Mouse (Mus musculus) mesoderm, embryonic 11.5 days (tissue): ENCODE data around the gene Gria1.

Experiments
- DNase-seq: peaks from one replicate; pipeline ENCODE4 v3.0.0-alpha.2; 2012; ENCODE audit warnings: low read depth, low spot score

The Gria1 gene

GRCm38 (mm10) chr11:57162931-57163330 is 151.7 kb downstream of the Gria1 start:
- no peak for DNase-seq

- no peak for DNase-seq
Measured at GRCm38 (mm10) chr11:57170058-57170457, 158.9 kb downstream of the Gria1 start.

- DNase-seq = peak; percentile 12
Measured at GRCm38 (mm10) chr11:57174165-57174564, 163.0 kb downstream of the Gria1 start.

DNA sequence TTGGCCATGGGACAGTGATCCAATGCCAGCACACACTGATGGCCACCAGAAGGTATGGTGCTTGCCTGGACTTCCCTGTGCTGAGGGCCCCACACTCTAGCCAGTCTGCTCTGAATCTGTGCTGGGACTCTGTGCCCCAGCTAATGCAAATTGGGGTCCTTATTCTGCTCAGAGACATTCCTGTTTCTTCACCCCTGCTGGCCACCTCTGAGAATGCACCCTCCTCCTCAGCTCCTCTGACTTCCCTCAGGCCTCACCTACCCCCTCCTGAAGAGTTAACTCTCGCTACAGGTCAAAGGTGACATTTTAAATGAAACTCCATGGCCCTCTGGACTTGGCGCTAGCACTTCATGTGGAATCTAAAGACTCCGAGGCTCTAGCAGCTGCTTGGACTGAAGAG is 165.4 kb downstream of the Gria1 start:
- peak; percentile 45 for DNase-seq

DNA sequence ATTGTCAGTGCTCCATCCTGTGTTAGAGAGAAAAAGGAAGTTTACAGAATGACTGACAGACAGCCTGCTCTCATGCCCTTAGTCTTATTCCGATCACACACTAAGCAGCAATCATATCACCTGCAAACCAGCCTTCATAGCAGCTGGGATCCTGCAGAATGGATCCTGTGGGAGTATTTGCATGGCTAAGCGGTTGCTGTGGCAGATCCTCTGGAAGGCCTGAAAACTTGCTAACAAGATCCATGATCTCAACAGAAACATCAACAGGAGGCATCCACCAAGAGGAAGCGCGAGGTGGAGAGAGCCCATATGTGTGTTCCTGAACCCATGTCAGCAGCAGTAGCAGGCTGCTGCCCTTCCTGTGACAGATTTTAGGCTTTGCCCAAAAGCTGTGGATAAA is 173.0 kb downstream of the Gria1 start:
- DNase-seq = no peak

DNA sequence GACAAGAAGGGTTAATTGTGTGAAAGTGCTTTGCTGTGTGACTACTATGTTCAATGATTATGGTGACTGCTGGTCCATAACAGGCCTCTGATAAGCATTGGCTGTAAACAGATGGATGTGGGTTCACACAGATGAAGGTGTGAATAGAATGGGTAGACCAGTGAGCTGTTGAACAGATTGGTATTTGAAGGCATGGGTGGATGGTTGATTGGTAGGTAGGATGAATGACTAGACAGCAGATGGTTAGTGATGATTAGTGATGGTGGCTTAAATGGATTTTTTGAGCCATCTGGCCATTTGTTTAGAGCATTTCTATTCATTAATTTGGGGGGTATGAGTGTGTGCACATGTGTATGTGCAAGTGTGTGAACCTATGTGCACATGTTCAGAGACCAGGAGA is 173.9 kb downstream of the Gria1 start:
- DNase-seq = no peak

DNA sequence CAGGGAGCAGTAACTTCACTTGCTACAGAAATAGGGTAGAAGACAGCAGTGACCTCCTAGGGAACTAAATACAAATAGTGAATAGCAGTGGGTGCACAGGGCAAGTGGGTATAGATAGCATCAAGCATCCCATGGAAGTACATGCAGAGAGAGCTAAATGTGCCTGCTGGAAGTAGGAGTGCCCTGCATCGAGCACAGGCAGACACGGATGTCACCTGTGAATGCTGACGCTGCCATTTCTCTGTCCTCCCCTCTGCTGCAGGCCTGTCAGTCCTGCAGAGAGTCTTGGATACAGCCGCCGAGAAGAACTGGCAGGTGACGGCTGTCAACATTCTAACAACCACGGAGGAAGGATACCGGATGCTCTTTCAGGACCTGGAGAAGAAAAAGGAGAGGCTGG is 178.2 kb downstream of the Gria1 start:
- DNase-seq = no peak

DNA sequence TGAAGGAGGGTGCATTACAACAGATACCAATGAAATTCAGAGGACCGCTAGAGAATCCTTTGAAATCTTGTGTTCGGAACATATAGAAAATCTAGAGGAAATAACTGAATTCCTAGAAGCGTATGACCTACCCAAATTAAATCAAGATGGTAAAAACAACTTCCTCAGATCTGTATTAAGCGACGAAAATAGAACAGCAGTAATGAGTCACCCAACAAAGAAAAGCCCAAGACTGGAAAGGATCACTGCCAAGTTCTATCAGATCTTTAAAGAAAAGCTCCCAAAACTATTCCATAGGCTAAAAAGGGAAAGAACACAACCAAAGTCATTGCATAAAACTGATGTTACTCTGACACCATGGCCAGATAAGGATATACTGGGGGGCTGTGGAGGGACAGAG is 183.6 kb downstream of the Gria1 start:
- DNase-seq = no peak

DNA sequence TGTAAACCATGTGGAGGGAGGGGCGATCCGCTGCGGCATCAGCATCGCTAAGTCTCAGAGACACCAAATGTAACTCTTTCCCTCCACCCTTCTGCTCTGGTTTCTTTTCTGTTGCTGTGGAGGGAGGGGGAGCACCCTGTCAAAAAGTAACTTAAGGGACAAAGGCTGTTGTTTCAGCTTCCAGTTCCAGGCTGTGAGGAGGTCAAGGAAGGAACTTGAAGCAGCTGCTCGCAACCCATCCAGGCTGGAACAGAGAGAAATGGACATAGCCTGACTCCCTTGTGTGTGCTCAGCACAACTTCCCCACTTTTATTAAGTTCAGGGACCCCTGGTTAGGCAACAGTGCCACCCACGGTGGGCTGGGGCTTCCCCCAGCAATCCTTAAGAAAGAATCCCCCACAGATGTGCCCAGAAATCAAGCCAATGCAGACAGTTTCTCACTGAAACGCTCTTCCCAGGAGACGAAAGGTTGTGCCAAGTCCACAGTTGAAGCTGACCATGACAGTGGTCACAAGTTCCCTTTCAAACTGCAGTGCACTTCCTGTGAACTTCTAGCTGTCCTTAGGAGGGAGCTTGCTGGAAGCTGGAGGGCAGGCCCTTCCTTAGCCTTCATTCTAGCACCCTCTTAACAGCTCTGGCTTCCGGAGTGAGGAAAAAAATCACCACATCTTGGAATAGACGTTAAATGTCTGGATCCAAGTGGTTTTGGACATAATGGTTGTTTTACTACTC is 190.2 kb downstream of the Gria1 start:
- DNase-seq = no peak

DNA sequence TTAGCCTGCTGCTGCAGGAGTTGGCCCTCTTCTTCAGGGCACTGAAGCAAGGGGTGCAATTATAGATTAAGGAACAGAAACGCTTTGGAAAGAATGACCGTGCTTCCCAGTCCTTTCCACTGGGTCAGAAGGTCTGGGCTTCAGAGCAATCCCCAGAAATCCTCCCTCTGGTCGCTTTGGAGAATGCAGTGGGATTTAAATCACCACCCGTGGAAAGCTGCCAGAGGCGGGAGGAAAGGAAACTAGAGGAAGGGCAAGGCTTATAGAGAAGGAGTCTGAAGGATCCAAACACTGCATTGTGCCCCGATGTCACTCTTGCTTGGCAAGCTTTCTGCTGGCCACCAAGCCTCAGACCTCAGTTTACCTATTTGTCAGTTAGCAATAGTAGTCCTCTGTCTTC is 193.2 kb downstream of the Gria1 start:
- no peak for DNase-seq

- no peak for DNase-seq
Measured at GRCm38 (mm10) chr11:57207260-57207659, 196.1 kb downstream of the Gria1 start.

DNA sequence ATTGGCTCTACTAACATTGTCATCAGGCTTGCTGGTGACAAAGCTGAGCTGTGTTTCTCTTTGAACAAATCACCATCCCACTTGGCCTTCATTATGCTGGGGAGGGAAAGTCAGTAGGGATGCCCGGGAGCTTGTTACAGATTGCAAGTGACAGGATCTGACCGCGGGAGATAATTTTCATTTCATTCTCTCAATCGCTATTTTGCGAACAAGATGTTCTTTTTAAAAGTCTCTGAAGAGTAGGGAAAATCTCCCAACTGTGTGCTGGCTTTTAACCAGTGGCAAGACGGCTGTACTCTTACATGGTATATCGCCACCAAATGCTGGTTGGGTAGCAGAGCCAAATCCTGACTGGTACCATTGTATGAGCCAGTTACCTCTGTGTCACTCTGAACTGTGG is 202.9 kb downstream of the Gria1 start:
- no peak for DNase-seq

DNA sequence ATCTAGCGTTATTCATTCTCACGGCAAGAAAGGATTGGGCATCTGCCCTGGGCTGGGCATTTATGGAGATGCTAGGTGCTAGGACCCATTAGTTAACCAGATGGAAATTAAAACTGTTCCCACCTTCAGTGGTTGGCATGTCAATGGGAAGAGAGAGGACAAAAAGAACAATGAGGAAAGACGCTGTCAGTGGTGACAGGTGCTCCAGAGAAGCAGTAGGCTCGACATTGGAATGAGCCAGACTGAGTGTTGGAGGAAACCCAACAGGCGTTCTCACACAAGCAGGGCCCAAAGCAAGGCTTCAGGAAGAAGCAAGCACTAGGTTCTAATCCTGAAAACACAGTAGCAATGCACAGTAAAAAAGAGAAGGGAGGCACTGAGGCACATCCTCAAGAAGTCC is 203.4 kb downstream of the Gria1 start:
- DNase-seq = no peak

GRCm38 (mm10) chr11:57222797-57223569 is 211.8 kb downstream of the Gria1 start:
- DNase-seq = no peak

- no peak for DNase-seq
Measured at GRCm38 (mm10) chr11:57235446-57235845, 224.3 kb downstream of the Gria1 start.

- DNase-seq = no peak
Measured at GRCm38 (mm10) chr11:57236431-57236830, 225.2 kb downstream of the Gria1 start.

DNA sequence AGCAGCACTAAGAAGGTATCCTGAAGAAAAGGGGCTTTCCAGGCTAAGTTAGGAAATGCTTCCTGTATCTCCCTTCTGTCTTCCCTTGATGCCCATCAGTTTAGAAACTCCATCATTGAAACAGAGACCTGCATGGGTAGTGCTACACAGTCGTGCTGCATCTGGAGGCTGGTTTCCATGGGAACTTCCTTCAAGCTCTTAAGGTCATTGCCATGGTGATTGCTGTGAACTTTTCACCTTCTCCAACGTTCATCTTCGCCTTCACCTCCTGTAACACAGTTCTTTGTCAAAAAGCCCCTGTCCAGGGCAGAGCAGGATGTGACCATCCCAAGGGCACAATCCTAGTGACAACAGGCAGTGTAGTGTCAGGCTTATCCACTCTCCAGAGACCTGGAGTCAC is 228.6 kb downstream of the Gria1 start:
- peak; percentile 69 for DNase-seq

DNA sequence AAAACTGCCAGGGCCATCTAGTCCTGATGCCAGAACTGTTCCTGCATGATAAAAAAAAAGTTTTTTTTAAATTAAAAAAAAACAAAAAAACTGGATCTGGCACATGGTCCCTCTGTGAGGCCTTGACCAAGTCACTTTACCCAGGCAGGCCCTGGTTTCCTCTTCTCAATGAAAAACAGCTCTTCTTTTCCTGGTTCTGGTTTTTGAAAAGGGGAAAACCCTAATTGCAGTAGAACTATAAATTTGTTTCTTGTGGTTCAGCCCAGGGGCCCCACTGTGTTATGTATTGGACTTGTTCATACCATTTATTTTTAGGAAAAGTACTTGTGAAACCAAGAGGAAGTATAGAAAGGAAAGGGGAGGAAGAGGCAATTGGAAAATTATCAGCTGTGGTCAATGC is 232.6 kb downstream of the Gria1 start:
- no peak for DNase-seq

- no peak for DNase-seq
Measured at GRCm38 (mm10) chr11:57244543-57244942, 233.4 kb downstream of the Gria1 start.

GRCm38 (mm10) chr11:57248870-57249269 is 237.7 kb downstream of the Gria1 start:
- DNase-seq = peak; percentile 36

DNA sequence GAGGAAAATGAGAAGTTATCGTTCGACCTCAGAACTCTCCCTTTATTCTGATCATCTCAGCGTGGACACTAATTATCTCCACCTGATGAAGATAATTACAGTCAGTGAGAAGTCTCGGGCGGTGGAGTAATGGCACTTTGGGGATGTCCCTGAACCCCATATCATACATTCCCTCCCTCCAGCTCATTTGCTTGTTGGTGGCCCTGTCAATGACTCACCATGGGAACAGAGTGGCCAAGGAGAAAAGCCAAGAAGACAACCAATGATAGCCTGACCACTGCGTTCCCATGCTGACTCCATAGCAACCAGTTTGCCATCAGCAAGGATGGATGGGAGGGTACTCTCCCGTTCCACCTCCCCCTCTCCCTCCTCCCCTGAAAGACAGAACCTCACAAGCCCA is 238.9 kb downstream of the Gria1 start:
- peak; percentile 12 for DNase-seq

- no peak for DNase-seq
Measured at GRCm38 (mm10) chr11:57271687-57272086, 260.5 kb downstream of the Gria1 start.

- DNase-seq = no peak
Measured at GRCm38 (mm10) chr11:57274687-57275086, 263.5 kb downstream of the Gria1 start.
